Mouse (Mus musculus): Measurements from ENCODE around the gene Sh2d3c.

DNA sequence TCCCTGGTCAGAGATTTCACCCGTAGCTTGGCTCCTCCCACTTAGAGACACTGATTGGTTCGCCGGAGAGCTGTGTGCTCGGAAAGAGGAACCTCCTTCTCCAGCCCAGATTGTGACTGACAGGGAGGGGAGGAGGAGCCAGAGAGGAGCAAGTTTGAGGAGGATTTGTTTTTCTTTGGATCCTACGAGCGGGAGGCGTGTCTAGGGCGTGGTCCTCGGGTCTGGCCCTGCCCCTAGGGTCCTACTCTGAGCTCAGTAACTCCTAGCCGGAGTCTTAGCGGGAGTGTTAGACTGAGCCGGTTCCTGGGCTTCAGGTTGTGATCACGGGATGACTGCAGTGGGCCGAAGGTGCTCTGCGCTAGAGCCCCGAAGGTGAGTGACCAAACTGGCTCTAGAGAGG, 6.6 kb downstream of the Sh2d3c start:
- no peak for TF ChIP-seq CTCF (IDR thresholded peaks at IDR 0.05; ENCODE audit: borderline replicate concordance, extremely low read depth, insufficient read depth, insufficient read length)
- no peak for TF ChIP-seq POLR2A (IDR thresholded peaks at IDR 0.05; ENCODE audit: borderline replicate concordance, extremely low read depth, insufficient read depth, insufficient read length, poor library complexity, severe bottlenecking)
